Mouse (Mus musculus): ENCODE data around the gene Prc1.

Gene Prc1

GRCm38 (mm10) chr7:80336932-80337331, 42.7 kb downstream of the Prc1 start:
- no peak for DNase-seq (ENCODE audit: low spot score)

GRCm38 (mm10) chr7:80339371-80339770, 45.1 kb downstream of the Prc1 start:
- no peak for DNase-seq (ENCODE audit: low spot score)

- DNase-seq (ENCODE audit: low spot score), result peak; percentile 99
These were observed 45.8 kb downstream of the Prc1 start for GRCm38 (mm10) chr7:80339793-80340628.

GRCm38 (mm10) chr7:80340793-80341192, 46.5 kb downstream of the Prc1 start, which contains the start of gene Unc45a:
Unc45a (minus strand) TSS chr7:80341005.
- peak; percentile 78 for DNase-seq (ENCODE audit: low spot score)

- no peak for DNase-seq (ENCODE audit: low spot score)
These were observed 47.5 kb downstream of the Prc1 start for GRCm38 (mm10) chr7:80341793-80342192.

- peak; percentile 97 for DNase-seq (ENCODE audit: low spot score)
These were observed 48.6 kb downstream of the Prc1 start, which contains the start of gene Hddc3 for GRCm38 (mm10) chr7:80342858-80343257. Hddc3 (plus strand) TSS chr7:80343104.

GRCm38 (mm10) chr7:80343270-80344018, 49.2 kb downstream of the Prc1 start:
- no peak for DNase-seq (ENCODE audit: low spot score)

GRCm38 (mm10) chr7:80346173-80346572, 51.9 kb downstream of the Prc1 start:
- DNase-seq (ENCODE audit: low spot score), result no peak

- DNase-seq (ENCODE audit: low spot score), result no peak
These were observed 52.6 kb downstream of the Prc1 start for GRCm38 (mm10) chr7:80346830-80347229.

GRCm38 (mm10) chr7:80347670-80348586, 53.7 kb downstream of the Prc1 start:
- DNase-seq (ENCODE audit: low spot score), result no peak

GRCm38 (mm10) chr7:80350808-80351207, 56.6 kb downstream of the Prc1 start:
- no peak for DNase-seq (ENCODE audit: low spot score)

- no peak for DNase-seq (ENCODE audit: low spot score)
These were observed 58.7 kb downstream of the Prc1 start for GRCm38 (mm10) chr7:80352920-80353319.

GRCm38 (mm10) chr7:80356351-80356750, 62.1 kb downstream of the Prc1 start:
- DNase-seq (ENCODE audit: low spot score), result no peak

GRCm38 (mm10) chr7:80357156-80357555, 62.9 kb downstream of the Prc1 start:
- peak; percentile 70 for DNase-seq (ENCODE audit: low spot score)

GRCm38 (mm10) chr7:80358039-80358438, 63.8 kb downstream of the Prc1 start:
- DNase-seq (ENCODE audit: low spot score), result no peak

- no peak for DNase-seq (ENCODE audit: low spot score)
These were observed 66.2 kb downstream of the Prc1 start for GRCm38 (mm10) chr7:80360435-80360834.

- no peak for DNase-seq (ENCODE audit: low spot score)
These were observed 71.5 kb downstream of the Prc1 start for GRCm38 (mm10) chr7:80365759-80366158.

All from layer of hippocampus, adult 11-12 months (tissue).